Mouse (Mus musculus) CD4-positive helper T cell, adult 2 months (primary cell): ENCODE results near the gene Rtn4r.
A peak's percentile ranks its signal among the peaks of the same experiment; 100 is the strongest.

Experiments
- DNase-seq: peaks from one replicate; pipeline ENCODE4 v3.0.0-alpha.2; 2012; ENCODE audit warnings: low read depth, missing footprints, low spot score

Gene Rtn4r

DNA sequence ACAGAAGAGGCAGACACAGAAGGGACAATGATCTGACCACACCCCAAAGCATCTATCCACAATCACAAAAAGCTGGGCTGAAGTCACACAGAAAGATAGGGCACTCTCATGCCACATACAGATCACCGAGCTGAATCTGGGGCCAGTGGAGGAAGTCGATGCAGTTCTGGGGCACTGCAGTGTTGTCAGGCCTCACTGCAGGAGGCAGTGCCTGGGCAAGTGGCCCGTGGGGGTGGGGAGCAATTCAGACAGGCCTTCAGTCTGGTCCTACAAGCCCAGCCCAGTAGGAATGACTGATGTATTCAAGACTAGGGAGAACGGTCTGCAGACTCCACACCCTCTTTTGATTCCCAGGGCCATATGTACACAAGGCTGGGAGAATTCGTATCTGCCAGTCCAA, 2.8 kb upstream of the Rtn4r start:
- DNase-seq, result no peak

DNA sequence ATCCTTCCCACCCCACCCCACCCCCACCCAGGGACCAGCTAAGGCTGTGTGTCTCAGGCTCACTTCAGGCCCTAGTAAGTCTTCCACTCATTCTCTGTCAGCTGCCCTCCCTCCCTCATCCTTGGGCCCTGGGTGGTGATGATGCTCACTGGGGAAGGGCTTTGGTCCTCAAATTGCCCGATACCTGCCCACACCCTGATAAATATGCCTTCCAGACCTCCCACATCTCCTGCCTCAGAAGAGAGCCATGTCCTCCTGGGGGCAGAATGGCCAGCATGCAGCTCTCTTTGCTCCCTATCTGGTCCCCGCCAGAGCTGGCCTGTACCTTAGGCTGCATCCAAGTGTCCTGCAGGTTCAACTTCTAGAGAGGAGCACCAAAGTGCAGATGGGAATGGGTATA, 2.3 kb upstream of the Rtn4r start:
- no peak for DNase-seq

DNA sequence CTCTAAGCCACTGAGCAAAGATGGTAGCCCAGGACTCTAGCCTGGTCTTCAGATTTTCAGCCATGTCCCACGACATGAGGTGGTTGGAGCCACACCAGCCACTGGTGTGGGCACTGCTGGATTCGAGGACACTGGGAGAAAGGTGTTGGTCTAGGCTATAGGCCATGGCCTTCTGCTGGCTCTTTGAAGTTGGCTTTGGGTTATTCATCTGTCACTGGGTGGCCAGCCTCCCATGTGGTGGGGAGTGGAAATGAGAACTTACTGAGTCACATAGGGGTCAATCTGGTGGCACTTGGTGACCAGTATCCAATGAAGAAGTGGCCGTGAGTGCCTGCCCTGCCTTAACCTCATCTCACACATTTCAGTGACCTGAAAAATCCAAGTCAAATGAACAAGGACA, 1.2 kb upstream of the Rtn4r start:
- DNase-seq, result no peak

DNA sequence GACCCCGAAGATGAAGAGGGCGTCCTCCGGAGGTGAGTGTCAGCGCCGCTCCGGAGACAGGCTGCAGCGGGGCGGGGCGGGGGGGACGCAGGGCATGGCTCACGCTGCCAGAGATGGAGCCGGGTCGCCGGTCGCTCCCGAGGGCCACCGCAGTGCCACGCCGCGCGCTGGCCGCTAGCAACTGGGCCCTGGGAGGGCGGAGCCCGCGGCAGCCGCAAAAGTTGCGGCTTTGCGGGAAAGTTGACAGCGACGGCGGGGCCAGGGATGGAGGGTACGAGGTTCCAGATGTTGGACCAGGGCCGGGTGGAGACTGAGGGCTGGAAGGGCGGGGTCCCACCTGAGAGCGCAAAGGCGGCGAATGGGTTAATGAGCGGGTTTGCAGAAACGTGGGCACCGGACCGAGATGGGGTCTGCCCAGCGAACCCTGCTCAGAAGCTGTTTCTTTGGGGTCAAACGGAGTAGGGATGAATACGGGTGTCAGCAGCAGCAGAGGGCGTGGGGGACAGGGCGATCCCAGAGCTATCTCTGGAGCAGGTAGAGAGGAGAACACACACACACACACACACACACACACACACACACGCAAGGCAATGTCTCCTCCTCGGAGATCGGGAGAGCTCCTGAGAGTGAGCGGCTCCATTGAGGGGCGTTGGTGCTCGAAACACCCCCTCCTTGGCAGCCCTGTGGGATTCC, 575 bp downstream of the Rtn4r start:
- DNase-seq, result peak; percentile 14

DNA sequence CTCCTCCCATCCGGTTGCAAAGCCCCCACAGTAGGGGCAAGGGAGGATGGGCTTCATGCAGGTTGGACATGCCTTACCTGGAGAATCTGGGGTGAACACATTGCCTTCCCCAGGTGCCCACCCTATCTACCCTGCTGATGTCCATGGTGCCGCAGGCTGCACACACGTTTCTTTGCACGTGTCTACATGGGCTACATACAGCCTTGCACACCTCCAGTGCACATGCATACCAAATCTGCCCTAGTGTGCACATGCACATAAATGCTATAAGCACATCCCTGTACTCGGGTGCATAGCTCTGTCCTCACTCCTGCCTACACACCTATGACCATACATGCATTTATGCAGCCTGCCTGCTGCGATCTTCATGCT, 1.1 kb downstream of the Rtn4r start:
- DNase-seq, result no peak

DNA sequence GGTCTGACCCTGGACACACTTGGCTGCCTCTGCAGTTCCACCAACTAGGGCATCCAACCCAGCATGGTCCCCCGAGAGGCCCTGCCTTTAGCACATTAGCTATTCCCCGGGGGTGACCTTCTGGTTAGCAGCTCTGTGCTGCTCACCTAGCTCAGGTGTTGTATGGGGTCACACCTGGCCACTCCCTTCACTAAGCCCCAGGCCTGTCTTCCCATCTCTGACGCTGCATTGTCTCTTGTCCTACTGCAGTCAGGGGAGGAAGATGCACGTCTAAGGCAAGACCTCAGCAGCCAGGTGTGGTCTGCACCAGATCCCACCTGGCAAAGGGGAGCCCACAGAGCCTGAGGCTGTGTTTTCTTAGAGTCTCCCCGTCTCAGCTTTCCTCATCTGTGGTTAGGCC, 2.0 kb downstream of the Rtn4r start:
- no peak for DNase-seq

DNA sequence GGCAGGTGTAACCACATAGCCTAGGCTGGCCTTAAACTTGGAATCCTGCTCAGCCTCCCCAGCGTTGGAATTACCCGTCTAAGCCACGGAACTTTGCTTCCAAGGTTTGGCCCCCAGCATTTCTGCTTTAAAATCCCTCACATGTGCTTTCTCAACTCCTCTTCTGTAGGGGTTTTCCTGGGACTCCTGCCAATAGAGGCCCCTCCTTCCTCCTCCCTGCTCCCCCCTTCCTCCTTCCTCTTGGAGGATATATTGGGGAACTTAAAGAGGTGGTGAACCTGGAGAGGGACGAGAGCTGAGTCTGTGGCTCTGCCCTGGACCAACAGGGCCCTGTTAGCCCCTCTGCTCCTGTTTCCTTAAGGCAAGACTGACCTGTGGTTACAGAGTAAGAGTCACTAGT, 2.8 kb downstream of the Rtn4r start:
- DNase-seq, result no peak

DNA sequence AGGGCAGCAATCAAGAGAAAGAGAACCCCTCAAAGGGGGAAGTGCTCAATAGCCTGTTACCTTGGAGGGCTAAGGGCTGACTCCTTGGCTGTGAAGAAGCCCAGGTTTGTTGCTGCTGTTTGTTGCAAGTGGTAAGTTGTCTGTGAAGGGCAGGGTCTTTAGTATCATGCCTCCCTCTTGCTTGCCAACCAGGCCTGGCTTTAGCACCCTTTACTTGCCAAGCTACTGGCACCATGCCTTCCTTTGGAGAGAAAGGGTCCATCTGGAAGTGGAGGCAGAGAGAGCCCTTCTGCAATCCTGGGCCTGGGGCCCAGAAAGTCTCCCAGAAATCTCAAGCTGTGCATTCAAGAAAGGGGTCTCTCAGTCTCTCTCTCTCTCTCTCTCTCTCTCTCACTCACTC, 3.3 kb downstream of the Rtn4r start:
- DNase-seq, result no peak

DNA sequence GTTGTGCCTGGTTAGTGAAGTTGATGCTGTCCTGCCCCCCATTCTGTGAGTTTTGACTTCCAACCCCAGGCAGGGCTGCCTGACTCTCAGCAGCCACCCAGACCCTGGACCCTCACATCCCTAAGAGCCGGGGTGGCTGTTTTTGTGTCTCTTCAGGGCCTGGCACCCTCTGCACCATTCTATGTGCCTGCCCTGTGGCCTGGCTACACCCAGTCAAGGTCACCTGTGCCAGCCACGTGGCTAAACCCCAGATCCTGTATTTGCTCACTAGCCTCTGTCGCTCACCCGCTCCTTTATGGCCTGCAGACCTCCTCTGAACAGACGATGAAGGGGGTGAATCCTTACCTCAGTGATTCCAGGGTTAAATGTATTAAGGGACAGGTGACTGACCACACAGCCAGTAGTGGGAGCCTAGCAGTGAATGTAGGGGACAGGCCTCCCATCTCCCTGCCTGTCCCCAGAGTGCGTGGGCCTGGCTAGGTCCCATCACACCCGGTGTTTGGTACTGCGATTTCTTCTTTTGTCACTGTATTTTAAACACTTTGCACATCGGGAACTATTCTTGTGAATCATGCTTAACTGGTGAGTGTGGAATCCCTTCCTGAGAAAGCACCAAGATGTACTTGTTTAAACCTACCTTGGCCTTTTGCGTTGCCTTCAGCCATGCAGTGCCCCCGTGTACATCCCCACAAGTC, 4.0 kb downstream of the Rtn4r start:
- DNase-seq, result no peak

DNA sequence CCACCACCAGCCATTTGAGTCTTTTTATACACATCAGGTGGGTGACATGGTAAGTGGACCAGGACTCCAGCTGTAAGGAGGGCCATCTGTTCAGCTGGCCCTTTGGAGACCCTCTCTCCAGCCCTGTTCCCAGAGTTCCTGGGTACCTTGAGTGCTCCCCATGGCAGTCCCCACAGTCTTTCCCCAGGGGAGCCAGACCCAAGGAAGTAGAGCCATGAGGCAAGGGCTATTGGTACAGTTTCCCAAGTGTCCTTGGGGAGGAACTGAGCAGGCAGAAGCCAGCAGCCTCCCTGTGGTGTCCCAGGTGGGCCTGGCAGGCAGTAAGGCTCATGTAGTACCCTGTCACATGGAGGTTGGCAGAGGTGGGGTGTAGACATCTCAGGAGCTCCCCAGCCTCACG, 4.6 kb downstream of the Rtn4r start:
- DNase-seq, result no peak

DNA sequence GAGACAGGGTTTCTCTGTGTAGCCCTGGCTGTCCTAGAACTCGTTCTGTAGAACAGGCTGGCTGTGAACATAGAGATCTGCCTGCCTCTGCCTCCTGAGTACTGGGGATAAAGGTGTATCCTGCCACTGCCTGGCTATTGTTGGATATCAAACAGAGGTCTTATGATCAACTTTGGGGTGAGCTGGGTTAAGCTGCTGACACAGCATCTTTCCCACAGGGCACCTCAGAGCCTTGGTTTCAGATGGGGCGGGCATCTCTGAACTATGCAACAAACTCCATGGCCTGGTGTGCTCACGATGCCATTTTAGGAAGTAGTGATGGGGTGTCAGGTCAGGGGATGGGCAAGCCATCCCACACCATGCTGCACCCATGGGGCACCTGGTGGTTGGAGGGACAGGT, 5.1 kb downstream of the Rtn4r start:
- no peak for DNase-seq

DNA sequence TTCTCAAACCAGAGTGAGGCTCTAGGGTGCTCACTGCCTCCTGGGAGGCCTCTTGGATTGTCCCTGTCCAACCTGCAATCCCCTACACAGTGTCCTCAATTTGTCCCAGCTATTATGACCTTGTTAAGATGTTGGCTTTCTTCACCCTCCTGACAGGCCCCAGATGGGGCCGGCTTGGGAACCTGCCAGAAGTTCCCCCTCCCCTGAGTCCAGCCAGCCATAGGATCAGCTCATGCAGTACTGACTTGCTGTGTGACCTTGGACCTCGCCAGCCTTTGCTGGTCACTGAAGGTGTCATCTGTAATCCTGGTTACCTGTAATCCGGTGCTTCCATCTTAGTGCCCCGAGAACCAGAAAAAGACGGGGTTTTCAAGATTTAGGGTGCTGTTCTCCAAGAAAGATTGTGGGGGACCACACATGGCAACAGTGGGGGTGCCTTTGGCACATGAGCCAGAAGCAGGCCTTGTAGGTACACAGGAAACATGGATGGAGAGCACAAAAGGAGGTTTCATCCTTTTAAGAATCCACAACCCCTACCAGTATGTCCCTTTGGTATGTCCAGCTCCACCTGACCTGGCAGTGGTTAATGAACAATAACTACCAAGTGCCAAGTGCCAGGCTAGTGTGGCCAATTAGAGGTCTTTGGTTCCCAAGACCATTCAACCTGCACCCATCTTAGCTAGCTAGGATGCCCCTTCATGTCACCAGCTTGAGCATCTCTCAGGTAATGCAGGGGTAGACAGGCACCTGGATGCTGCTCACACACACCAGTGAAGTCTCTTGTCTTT, 5.9 kb downstream of the Rtn4r start:
- no peak for DNase-seq

DNA sequence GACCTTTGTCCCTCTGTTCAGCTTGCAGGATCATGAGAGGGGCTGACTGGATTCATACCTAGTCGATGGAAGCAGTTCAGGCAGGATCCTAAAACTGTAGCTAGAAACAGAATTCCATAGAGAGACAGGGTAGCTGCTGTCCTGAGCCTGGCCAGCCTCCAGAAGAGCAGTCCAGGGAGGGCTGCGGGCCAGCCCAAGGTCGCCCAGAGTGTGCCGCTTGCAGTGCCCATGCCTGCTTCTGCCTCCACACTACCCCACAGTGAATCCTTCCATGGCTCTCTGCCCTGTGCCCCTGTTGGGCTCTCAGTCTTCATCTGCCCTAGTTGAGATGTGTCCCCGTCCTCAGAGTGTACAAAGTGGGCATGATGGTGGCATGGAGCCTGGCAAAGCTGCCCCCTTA, 7.8 kb downstream of the Rtn4r start:
- no peak for DNase-seq

DNA sequence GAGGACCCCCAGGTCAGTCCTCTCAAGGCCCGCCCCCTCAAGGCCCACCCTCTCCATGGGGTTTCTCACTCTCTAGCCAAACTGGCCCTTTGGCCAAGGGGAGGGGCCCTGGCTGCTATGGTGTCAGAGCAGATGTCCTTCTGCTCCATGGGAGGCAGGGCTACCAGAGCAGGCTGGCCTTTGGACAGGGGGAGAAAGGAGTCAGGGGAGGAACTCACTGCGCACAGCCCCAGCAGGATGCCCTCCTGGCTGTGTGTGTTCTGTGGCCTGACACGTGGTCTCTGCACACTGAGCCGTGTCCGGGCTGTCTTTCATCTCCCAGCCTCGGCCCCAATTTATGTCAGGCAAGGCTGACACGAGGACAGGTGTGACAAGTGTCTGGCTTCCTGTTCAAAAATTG, 8.6 kb downstream of the Rtn4r start:
- no peak for DNase-seq

DNA sequence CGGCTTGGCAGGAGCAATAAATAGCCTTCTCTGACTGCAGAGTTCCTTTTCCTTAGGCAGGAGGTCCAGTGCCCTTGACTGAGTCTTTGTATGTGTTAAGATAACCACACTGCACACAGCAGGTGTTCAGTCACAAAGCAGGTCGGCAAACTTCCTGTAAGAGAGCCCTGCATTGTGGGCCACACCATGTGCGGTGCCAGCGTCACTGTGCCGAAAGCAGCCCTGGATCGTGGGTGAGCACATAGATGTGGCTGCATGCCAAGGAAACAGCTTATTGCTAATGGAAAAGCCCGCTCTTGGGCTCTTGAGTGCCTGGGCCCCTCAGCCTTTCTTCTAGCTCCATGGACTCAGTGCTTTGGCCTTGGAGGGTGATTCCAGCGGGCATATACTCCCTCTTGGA, 16.8 kb downstream of the Rtn4r start:
- no peak for DNase-seq

DNA sequence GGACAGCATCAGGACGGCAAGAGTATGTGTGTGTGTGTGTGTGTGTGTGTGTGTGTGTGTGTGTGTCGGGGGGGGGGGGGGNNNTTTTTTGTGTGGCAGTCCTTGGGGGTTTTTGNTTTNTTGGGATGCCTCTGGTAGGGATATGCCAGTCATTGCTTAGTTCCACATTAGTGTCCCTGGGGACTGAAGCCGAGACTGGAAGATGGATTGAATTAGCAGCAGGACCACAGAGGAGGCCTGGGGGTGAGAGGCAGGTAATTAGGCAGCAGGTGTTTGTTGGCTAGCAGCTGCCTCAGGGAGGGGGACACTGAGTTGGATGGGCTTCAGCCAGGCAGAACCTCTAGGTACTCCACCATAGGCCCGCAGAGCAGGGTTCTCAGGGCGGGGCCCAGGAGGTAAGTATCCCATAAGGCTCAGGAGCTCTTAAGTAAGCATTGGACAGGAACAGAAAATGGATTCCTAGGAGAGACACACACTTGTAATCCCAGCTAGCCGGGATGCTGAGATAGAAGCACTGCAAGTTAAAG, 18.0 kb downstream of the Rtn4r start:
- no peak for DNase-seq

DNA sequence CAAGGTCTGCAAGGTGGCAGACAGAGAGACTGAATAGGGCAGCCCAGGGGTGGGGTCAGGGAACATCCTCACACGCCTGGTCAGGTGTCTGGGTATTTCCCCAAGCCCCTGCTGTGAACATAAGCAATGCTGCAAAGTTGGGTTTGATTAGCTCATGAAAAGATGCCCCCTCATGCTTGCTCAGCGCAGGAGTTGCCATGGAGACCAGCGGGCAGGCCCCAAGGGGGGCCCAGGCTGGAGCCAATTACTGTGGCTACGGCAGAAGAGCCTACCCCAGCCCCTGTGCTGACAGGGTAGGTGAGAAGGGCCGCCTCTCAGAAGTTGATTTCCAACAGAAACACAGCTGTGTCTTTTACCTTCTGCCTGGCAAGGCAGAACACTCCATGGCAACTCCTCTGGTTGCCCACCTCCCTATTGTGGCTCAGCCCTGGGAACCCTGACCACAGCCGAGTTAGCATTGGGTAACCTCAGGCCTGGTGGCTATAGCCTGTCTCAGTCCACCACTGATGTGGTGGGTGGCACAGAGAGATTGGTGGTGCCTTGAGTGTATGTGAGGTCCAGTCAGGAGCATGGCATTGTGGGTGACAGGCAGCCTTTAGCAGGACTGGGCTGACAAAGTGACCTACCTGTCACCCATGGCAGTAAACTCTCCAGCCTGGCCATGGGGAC, 20.9 kb downstream of the Rtn4r start:
- no peak for DNase-seq

DNA sequence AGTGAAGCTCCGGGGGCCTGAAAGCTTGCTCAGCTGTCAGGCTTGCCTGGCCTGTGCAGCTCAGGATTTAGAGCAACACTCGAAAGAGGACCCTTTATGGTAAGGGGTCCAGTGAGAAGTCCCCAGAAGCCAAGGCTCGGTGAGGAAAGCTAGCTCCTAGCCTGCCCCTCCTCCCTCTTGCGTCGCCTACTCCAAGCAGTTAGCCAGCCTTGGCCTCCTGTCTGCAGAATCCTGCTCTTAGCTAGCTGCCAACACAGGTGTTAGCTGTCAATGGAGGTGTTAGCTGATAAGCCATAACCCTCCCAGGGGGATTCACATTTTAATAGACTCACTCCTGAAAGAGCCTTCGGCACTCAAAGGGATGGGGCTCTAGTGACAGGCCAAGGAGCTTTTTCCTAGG, 21.8 kb downstream of the Rtn4r start:
- DNase-seq, result no peak

DNA sequence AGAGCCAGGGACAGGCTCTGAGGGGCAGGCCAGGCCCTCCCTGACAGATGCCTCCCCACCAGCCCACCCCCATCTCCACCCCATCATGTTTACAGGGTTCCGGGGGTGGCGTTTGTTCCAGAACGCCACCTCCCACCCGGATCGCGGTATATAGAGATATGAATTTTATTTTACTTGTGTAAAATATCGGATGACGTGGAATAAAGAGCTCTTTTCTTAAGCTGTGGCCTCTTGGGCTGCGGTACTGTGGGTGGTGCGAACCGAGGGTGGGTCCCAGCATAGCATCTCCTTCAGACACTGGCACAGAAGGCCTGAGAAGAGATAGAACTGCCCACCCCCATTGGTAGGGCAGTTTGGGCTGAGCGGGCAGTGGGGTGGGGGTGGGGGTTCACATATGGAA, 24.7 kb downstream of the Rtn4r start:
- DNase-seq, result no peak

DNA sequence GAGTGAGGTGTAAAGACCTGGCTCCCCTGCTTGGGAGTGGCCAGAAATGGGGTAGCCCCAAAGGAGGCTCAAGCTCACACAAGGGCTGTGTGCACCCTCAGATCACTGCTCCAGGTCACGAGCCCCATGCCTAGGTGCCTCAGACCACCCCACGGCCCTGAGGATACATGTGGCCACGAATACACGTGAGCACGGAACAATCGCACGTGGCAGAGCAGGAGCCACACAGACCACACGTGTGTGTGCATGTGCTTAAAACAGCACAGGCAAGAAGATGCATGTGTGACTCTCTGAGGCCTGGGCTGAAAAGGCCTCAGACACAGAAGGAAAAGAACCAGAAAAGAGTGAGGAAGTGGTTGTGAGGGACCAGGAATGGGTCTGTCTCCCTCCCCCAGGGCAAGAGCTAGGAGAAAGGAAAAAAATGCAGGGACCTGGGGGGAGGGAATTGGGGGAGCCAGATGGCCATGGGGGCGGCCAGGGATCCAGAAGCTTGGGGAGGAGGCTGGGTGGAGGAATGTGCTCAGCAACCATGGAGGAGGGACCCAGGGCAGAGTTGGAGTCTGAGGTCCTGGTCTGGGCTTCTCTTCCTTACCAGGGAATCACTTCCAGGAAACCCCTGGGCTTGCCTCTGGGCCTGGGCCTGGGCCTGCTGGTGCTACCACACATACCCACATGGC, 25.5 kb downstream of the Rtn4r start:
- no peak for DNase-seq

DNA sequence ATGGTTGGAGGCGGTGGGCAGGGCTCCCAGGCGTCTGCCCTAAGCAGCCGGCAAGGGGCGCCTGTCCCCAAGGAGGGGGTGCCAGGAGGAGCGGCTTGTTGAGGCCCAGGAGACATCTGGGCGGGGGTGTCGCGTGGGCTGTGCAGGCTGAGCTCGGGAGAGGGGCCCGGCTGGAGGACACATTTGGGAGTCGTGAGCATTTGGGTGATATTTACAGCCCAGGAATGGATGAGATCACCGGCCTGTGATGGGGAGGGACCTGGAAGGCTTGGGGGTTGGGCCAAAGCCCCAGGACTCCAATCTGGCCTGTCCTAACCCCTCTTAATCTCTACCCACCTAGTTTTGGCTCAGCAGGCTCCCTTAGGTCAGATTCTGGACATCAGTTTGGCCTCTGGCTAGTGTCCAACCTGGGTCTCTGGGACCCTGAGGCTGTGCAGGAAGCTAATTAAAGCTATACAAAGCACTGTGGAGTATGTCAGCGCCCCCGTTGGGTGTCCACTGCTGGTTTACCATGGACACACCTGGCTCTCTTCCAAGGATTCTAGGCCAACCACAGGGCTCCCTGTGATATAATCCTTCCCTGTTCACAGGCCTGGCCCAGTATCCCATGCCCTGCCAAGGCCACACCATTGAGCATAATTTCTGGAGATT, 27.2 kb downstream of the Rtn4r start:
- DNase-seq, result no peak
